Mouse (Mus musculus) heart, postnatal 14 days (tissue): ENCODE data around the gene Rfk. TPM values are rescaled to one million over a fixed set of nuclear protein-coding genes. Genes with fewer than 3 reads are reported as not detected.

Experiments
- DNase-seq, 2 experiments: peaks; one replicate each; pipeline ENCODE4 v3.0.0; 2021 to 2022
- intact Hi-C: fragments of 180-260 bp; cut with DNase I; formaldehyde crosslinking; loops from one replicate; pipeline ENCODE4 v1.15.1; 2025
- total RNA-seq, 2 experiments: library from RNA; stranded (reverse); gene quantifications; 2 replicates each; pipeline ENCODE4 v1.2.3; 2021

Rfk gene
- total RNA-seq, 2 experiments from 2014 or later = 56.9 to 59.7 TPM

DNA sequence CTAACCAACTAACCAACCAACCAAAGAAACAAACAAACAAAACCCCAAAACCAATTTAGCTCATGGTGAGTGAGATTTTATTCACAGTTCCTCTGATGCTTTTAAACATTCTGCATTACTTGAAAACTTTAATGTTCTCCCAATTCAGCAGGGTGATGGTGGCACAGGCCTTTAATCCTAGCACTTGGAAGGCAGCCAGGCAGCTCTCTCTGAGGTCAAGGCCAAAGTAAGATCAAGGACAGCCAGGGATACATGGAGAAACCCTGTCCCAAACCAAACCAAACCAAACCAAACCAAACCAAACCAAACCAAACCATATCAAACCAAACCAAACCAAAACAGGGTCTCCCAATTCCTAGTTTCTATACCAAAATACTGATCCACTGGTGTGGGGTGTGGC lies 15.0 kb upstream of the Rfk start:
- intact Hi-C loops = no loop called here
- DNase-seq = no peak

GRCm38 (mm10) chr19:17380549-17380948 lies 13.3 kb upstream of the Rfk start:
- intact Hi-C loops = loop anchor here (10.0 kb wide), 1 partner anchor 586 kb away; no protein-coding TSS in a partner anchor
- no peak for DNase-seq

DNA sequence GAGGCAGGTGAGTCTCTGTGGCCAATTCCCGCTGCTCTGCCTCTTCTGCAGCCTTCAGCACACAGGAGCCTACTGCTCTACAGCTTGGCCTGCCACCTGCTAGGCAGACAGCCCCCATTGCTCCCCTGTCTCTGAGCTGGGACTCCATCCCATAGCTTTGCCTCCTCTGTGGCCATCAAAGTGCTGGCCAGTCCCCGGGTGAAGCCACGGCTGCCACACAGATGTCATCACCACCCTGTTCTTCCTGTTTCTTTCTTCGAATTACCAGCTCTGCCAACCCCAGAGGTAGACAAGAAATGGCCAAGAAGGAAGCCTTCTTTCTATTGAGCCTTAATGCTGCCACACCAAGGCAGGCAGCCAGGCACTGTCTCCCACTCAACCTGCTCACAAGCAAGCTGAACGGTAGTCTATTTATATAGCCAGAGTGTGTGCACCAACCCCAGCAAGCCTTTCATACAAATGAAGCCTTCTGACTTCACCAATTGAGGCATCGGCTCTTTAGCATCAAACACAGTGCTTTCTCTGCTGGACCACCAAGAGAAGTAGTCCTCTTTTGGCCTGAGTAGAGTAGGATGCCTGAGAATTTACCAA lies 10.9 kb upstream of the Rfk start:
- intact Hi-C loops = loop anchor here (10.0 kb wide), 1 partner anchor 588 kb away; no protein-coding TSS in a partner anchor
- no peak for DNase-seq

DNA sequence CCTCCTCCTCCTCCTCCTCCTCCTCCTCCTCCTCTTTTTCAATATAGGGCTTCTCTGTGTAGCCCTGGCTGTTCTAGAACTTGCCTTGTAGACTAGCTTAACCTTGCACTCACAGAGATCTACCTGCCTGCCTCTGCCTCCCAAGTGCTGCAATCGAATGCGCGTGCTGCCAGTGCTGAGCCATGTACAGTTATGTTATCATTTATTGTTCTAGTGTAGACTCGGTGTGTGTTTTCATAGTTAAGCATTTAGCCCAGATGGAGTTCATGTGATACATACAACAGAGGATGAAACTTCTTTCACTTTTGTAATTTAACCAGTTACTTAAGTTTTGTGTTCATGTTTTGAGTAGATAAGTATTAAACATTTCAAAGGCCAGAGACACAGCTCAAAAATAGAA lies 8.8 kb upstream of the Rfk start:
- intact Hi-C loops = loop anchor here (10.0 kb wide), 1 partner anchor 590 kb away; no protein-coding TSS in a partner anchor
- no peak for DNase-seq

- intact Hi-C loops = loop anchor here (10.0 kb wide), 1 partner anchor 591 kb away; no protein-coding TSS in a partner anchor
- no peak for DNase-seq
Observed at GRCm38 (mm10) chr19:17385426-17385825, 8.4 kb upstream of the Rfk start.

DNA sequence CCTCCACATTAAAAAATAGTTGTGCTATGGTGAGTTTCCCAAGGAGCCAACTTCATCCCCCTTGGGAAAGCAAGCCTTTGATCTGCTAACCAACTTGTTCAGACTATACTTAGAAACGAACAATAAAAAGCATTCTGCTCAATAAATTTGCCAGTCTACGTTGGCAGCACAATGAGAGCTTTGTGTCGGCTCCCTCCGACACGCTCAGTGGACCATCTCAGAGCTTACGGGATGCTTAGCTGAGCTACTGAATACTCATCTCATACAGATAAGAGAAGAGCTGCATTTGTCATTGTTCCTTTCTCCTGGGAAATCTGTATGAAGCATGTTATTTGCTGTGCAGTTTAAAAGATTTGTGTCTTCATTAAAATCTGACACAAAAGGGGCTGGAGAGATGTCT lies 7.4 kb upstream of the Rfk start:
- intact Hi-C loops = loop anchor here (10.0 kb wide), 1 partner anchor 592 kb away; no protein-coding TSS in a partner anchor
- DNase-seq = no peak

DNA sequence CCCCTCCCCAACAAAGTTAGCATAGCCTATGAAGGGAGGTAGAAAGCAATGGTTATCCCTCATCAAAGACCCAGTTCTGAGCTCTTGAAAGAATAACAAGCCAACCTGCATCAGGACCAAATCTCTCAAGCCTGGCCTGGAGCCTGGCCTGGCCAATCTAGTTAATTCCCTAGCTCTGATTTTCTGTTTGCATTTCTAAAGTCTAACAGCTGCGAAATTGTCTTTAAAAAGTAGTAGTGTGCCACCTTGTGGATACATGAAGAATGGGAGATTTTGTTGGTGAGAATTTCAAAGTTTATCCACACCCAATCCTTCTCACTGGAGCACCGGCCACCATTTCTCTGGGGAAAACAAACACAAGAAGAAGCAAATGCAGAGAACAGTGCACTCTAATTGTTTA lies 5.4 kb upstream of the Rfk start:
- peak in 1 of 2 experiments; percentile 16 for DNase-seq

DNA sequence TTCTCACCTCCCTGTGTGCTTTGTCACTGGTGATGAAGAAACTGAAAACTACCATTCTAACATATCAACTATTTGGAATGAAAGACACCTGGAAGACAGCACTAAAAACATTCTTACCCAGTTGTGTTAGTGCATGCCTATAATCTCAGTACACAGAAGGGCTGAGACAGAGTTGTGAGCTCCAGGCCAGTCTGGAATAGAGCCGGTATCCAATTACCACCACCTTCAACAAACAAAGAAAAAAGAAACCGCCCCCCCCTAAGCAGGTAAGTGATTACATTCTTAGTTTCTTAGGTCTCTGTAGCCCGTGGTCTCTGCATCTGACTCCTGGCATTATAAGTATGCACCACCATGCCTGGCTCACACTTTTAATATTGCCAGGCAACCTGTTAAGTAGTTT lies 977 bp upstream of the Rfk start:
- intact Hi-C loops = loop anchor here (5.0 to 10.0 kb wide), 4 partner anchors 231 to 1322 kb away; partner anchors contain the start of genes D030056L22Rik and Pcsk5
- no peak for DNase-seq

More for the DNA sequence above, 5.4 kb upstream of the Rfk start:
- intact Hi-C loops = loop anchor here (1.0 to 10.0 kb wide), 2 partner anchors 264 to 594 kb away; no protein-coding TSS in a partner anchor

- intact Hi-C loops = loop anchor here (10.0 kb wide), 3 partner anchors 438 to 1318 kb away; partner anchors contain the start of genes D030056L22Rik and Pcsk5
- DNase-seq = no peak
Observed at GRCm38 (mm10) chr19:17396802-17397201, 3.0 kb downstream of the Rfk start.

GRCm38 (mm10) chr19:17397922-17398321 lies 4.1 kb downstream of the Rfk start:
- no peak for DNase-seq
- intact Hi-C loops = loop anchor here (10.0 kb wide), 3 partner anchors 437 to 1317 kb away; partner anchors contain the start of genes D030056L22Rik and Pcsk5

- no peak for DNase-seq
- intact Hi-C loops = loop anchor here (10.0 kb wide), 3 partner anchors 435 to 1315 kb away; partner anchors contain the start of genes D030056L22Rik and Pcsk5
Observed at GRCm38 (mm10) chr19:17399965-17400364, 6.1 kb downstream of the Rfk start.

DNA sequence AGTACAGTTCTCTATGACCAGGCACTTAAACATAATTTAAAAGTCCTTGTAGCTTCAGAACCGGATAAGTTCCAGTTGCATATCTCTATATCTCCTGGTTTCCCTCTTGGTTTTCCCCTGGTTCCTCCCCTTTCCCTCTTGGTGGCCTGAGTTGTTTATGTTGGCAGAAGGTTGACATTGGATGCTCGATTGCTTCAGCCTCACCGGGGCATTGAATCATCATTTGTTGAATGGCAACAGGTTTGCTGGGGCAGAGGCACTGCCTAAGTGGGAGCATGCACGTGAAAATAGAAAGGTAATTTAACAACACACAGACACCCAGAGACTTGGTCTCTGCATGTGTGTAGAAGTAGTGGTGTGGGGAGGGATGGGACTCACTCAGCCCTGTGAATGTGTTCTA lies 6.7 kb downstream of the Rfk start:
- intact Hi-C loops = no loop called here
- no peak for DNase-seq

GRCm38 (mm10) chr19:17403175-17403574 lies 9.3 kb downstream of the Rfk start:
- intact Hi-C loops = no loop called here
- DNase-seq = no peak

- intact Hi-C loops = no loop called here
- DNase-seq = no peak
Observed at GRCm38 (mm10) chr19:17406823-17407222, 13.0 kb downstream of the Rfk start.

DNA sequence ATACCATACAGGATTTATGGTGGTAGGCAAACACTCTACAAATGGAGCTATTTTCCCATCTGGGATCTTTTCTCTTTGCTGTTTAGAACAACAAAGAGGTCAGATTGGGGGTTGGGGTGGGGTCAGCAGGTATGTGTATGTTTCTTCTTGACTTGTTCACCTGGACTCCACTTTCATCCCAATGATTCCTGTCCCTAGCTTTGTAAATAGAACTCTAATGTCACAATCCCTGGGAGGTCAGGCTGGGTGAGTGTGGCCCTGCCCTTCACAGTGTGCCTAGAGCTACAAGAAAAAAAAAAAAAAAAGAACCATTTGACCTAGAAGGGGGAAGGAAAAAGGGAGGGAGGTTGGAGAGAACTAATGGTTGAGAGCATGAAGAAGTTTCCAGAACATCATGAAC lies 14.7 kb downstream of the Rfk start:
- DNase-seq = no peak
- intact Hi-C loops = no loop called here

DNA sequence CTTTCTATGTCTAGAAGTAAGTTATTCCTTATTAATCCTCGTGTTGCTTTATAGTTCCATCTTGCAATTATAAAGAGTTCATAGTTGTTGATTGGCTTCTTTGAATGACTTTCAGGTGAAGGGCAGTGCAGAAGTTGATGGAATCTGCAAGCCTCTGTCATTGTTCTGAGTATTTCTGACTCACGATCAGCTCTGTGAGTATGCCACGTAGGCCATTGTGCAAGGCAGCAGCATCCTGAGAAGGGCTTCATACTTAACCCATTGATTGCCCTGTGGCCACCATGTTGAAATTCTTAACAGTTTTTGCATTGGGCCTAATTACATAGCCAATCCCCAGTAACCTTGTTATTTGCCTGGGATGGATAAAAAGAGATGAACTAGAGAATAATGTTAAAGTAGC lies 15.5 kb downstream of the Rfk start:
- intact Hi-C loops = no loop called here
- DNase-seq = no peak

- no peak for DNase-seq
- intact Hi-C loops = no loop called here
Observed at GRCm38 (mm10) chr19:17410465-17411065, 16.7 kb downstream of the Rfk start.

DNA sequence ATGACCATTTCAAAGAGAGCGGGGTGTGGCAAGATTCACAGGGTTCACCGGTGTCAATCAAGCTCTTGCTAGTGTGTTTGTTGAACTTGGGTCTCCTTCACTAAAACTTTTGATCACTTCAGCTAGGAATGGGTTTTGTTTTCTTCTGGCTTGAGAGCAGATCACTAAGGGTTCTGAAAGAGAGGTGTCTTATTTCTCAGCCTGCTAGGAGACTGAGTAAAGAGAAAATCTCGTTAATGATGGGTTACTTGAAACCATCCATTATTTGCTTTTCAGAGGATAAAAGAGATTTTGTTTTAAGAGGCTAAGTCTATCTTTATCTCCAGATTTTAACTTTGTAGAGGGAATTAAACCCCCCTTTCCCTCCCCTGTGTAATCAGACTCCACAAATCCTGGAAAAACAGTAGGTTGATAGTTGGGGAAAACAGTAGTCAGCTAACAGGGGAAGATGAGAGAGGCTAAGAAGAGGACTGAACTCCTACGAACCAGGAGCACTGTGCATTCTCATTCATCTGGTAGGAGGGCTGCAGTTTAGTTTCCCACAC lies 19.1 kb downstream of the Rfk start:
- DNase-seq = no peak
- intact Hi-C loops = no loop called here

GRCm38 (mm10) chr19:17417855-17418254 lies 24.0 kb downstream of the Rfk start:
- no peak for DNase-seq
- intact Hi-C loops = no loop called here

GRCm38 (mm10) chr19:17423306-17423705 lies 29.5 kb downstream of the Rfk start:
- intact Hi-C loops = no loop called here
- no peak for DNase-seq

DNA sequence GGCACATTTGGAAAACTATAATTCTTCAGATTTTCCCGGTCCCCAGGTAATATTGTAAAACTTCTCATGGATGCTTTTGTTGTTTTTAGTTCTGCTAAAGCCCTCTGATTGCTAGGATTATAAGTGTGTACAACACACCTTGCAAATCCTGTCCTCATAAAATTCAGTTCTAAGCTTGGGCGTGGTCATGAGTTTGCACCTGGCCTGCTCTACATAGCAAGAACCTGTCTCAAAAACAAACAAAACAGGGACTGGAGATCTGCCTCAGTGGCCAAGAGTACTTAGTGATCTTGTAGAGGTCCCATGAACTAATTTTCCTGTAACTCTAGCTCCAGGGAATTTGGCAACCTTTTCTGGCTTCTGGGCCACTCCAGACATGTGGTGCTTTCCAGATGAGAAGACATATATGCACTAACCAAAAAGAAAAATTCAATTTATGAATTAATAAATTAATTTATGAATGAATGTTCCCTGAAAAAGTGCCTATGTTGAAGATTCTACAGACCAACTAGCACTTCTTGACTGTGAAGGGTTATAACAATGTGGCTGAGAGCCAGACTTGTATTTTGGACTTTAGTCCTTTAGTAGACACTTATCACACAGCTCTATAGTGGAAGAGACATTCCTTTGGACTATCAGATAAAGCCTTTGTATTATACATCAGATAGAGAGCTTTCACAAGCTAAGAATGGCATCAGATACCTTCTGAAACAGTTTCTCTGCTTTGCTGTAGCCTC lies 34.1 kb downstream of the Rfk start:
- no peak for DNase-seq
- intact Hi-C loops = no loop called here
